9 mouse cellular contexts compared by ENCODE assay signal in genomic region chr5:43353021-43353990, GRCm38 (mm10).
A peak's percentile ranks its signal among the peaks of the same experiment; 100 is the strongest.
DNase-seq lines count a peak whose midpoint lies in the region; ATAC-seq and TF ChIP-seq lines count a peak whose summit lies in the region.
"Had no signal": no experiment of that assay in that cellular context is flagged by ENCODE, and none has a peak within 500 bp of the region (broad histone marks: within the 10 kb centered on the region; RNA-seq: fewer than 3 reads in every experiment).

No protein-coding gene starts in this region.

- H3K27ac ChIP-seq in forebrain, embryonic 16.5 days (ENCODE audit: low read length), result no peak overlapping the region
- no peak overlapping the region for H3K27ac ChIP-seq in forebrain, embryonic 10.5 days
- H3K27ac ChIP-seq: liver, embryonic 14.5 days had no signal

- WGBS in forebrain, embryonic 16.5 days, result 66% methylated on average over 23 of the region's 23 CpGs
- 86% methylated on average over 23 of the region's 23 CpGs for whole genome bisulfite sequencing in forebrain, embryonic 10.5 days

- H3K9ac ChIP-seq in forebrain, embryonic 16.5 days (replicated peaks; ENCODE audit: low read depth, low read length), result no peak overlapping the region
- H3K9ac ChIP-seq: liver, embryonic 14.5 days had no signal

- TF ChIP-seq CTCF in G1E (IDR thresholded peaks at IDR 0.05; ENCODE audit: low read depth, low read length), result no peak

- H3K27me3 ChIP-seq in G1E (ENCODE audit: insufficient read depth, low read length), result no peaks in the 10 kb centered on the region
- no peaks in the 10 kb centered on the region for H3K27me3 ChIP-seq in forebrain, embryonic 16.5 days (replicated peaks; ENCODE audit: control insufficient read depth, insufficient read depth, low read length)
- no peaks in the 10 kb centered on the region for H3K27me3 ChIP-seq in forebrain, embryonic 10.5 days (ENCODE audit: poor library complexity, severe bottlenecking)

- H3K36me3 ChIP-seq in G1E (replicated peaks), result no peaks in the 10 kb centered on the region
- no peaks in the 10 kb centered on the region for H3K36me3 ChIP-seq in forebrain, embryonic 16.5 days (ENCODE audit: control insufficient read depth, insufficient read depth)
- no peaks in the 10 kb centered on the region for H3K36me3 ChIP-seq in forebrain, embryonic 10.5 days (replicated peaks)

- peak; percentile 11 for ATAC-seq in G1E (ENCODE audit: extremely low read depth, insufficient number of reproducible peaks, low FRiP score, poor library complexity, severe bottlenecking)
- ATAC-seq in forebrain, embryonic 16.5 days, result no peak

- DNase-seq in embryo, embryonic 10 days (ENCODE audit: low spot score), result peak; percentile 17
- DNase-seq in embryo, embryonic 10.5 days (ENCODE audit: low spot score), result no peak
- DNase-seq in G1E (ENCODE audit: low spot score), result peak; percentile 9
- peak; percentile 69 for DNase-seq in cerebellum, adult 8-10 months
- peak; percentile 32 for DNase-seq in induced T-regulatory cell, adult 2 months (ENCODE audit: low read depth)
- DNase-seq in urinary bladder, postnatal 25 days (ENCODE audit: low spot score), result no peak
- no peak for DNase-seq in forebrain, embryonic 10.5 days (ENCODE audit: extremely low spot score, low spot score)

- no peak overlapping the region for H3K4me2 ChIP-seq in forebrain, embryonic 16.5 days (ENCODE audit: low read length)

- peaks cover 73% of the 10 kb centered on the region for H3K4me1 ChIP-seq in G1E (ENCODE audit: insufficient read depth, low read depth, low read length)
- H3K4me1 ChIP-seq in forebrain, embryonic 16.5 days (replicated peaks; ENCODE audit: control insufficient read depth, insufficient read depth, low read length), result peaks cover 13% of the 10 kb centered on the region
- peaks cover 23% of the 10 kb centered on the region for H3K4me1 ChIP-seq in forebrain, embryonic 10.5 days

- no peaks in the 10 kb centered on the region for H3K9me3 ChIP-seq in G1E (replicated peaks)
- no peaks in the 10 kb centered on the region for H3K9me3 ChIP-seq in forebrain, embryonic 16.5 days (ENCODE audit: control insufficient read depth, low read length)
- no peaks in the 10 kb centered on the region for H3K9me3 ChIP-seq in forebrain, embryonic 10.5 days

- H3K4me3 ChIP-seq in G1E (ENCODE audit: low read depth, low read length), result peak overlapping the region; percentile 64
- no peak overlapping the region for H3K4me3 ChIP-seq in forebrain, embryonic 16.5 days (replicated peaks; ENCODE audit: low read length)
- H3K4me3 ChIP-seq in forebrain, embryonic 10.5 days, result no peak overlapping the region

Comparison
In these comparisons a context has a peak if more than half of its experiments do, and no peak if none do; other contexts are left out.
1. DNase-seq: peak in embryo, embryonic 10 days (single experiment), G1E (single experiment), cerebellum, adult 8-10 months (single experiment) and induced T-regulatory cell, adult 2 months (single experiment); none in embryo, embryonic 10.5 days (single experiment), urinary bladder, postnatal 25 days (single experiment) and forebrain, embryonic 10.5 days (single experiment).